Mouse (Mus musculus) Muller cell, postnatal 12 days (primary cell): ENCODE measurements at regions not wholly inside any gene's neighbourhood (a gene's known extent, or its start where the extent isn't known, plus 50 kb on each side); places are given as distances from the start of the nearest gene placed in this dataset.
"Not testable (repeated sequence)": the region's sequence is repeated elsewhere in the genome, so short reads cannot be mapped to it uniquely, and the experiment has no call there.

ENCODE experiments used
- DNase-seq: peaks from one replicate; pipeline ENCODE4 v3.0.0-alpha.2; 2015; ENCODE audit errors: inconsistent ontology term

DNA sequence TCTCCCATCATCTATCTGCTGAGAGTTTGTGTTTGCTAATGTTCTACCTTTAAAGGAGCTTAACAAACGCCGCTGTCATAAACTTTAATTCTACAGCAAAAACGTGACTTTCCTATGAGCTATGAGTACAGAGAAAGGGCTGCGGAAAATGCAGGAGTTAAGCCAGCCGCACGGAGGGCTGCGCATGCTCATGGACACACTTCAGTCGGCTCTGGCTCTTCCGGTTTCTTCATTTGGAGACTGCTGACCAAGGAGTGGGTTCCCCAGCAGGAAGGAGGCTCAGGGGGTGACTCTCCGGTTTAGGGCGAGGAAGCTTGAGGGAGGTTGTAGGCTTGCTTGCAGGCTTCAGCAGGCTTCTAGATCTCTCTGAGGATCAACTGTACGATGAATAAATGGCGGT lies 59.3 kb downstream of the Sox2 start:
- no peak for DNase-seq

DNA sequence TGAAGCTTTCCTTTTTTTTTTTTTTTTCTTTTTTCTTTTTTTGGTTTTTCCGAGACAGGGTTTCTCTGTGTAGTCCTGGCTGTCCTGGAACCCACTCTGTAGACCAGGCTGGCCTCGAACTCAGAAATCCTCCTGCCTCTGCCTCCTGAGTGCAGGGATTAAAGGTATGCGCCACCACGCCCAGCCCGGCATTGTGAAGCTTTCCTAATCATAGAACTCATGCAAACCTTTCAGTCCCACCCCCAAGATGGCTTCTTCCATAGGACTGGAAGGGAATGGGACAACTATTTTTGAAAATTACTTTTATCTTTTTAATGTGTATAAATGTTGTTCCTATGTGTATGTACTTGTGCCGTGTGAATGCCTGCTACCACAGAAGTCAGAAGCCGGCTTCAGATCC lies 61.9 kb downstream of the Sox2 start:
- not testable (repeated sequence) for DNase-seq

DNA sequence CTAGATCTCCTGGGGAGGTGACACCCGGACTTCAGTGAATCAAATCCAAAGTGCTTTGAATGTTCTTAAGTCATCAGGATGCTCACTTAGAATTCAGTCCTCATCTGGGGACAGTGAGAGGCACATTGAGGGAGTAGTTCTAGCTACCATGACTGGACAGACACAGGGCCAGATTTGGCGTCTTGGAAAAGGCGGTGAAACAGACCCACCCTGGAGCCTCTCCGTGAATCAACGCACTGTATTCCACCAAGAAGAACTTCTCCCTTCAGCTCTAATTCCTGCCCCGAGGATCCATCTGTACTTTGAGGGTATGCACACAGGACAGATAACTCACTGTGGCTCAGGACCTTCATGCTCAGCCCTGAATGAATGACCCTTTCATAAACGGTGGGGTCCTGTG lies 72.3 kb downstream of the Sox2 start:
- no peak for DNase-seq

DNA sequence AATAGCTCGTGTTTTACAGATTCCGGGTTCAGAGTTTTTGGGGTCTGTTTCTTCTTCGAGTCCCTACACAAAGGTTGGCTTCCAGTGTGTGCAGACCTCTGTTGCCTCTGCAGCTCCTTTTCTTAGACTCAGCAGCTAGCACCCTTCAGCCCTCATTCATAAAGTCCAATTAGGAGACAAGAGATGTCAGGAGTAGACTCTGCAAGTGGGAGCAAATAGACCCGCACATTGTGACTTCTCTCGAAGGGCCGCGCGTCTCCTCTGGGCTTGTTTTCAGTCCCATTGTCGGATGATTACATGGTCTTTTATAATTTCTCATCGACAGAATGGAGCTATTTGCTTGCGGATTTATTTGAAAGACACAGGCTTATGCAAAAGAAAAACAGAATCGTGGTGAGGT lies 76.8 kb downstream of the Sox2 start:
- peak; percentile 2 for DNase-seq

DNA sequence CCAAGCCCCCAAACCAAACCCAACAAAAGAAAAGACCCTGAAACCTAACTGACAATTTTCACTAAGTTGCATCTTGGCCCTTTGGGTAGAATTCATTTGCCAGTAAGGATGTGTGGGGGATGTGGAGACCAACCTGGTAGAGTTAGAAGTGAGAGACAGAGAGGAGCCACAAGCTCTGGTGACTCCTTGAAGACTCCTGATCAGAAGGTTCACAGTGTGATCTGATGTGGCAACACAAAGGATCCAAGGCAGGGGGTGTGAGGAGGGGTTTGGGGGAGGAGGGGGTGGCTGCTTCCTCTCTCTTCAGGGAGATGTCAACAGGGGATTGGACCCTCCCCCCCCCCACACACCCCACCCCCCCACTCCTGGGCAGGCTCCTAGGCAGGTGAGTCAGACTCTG lies 78.1 kb downstream of the Sox2 start:
- DNase-seq, result no peak

DNA sequence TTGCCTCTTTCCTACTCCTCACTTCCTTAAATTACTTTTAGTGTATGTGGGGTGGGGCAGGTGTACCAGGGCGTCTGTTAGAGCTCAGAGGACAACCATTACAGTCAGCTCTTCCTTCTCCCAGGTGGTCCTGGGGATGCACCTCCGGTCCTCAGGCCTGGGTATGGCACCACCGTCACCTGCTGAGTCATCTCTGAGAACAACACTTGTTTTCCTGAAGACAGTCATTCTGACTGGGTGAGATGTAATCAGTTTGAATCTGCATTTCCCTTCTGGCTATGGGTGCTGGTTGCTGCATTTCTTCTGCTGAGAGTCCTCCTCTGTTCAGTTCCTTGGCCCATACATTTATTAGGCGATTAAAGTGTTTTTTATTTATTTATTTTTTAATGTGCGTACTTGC lies 84.8 kb downstream of the Sox2 start:
- DNase-seq, result no peak

DNA sequence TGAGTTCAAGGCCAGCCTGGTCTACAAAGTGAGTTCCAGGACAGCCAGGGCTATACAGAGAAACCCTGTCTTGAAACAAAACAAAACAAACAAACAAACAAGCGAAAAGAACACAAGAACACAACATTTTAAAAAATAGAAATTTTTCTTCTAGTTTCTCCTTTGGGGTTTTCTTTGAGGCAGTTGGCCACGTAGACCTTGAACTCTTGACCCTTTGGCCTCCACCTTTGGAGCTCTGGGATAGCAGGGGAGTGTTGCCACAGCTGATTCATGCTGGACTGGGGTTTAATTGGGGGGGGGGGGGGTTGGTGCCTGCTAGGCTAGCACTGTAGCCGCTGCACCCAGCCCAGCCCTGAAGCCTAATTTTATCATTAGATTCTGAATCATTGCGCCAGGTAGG lies 87.8 kb downstream of the Sox2 start:
- DNase-seq, result no peak

DNA sequence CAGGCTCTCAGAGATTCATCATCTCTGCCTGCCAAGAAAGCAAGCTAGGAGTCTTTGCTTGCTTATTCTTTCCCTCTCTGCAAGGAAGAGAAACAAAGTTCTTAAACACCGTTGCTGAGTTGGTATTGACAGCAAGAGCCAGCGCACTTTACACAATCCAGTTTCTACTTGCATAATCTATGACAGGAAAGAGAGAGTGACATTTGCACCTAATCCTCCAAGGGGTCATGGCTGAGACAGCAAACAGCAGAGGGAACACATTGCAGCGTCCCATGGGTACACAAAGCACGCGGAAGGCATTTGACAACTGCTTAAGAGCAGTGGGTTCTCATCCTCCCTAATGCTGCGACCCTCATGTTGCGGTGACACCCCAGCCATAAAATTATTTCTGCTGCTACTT lies 88.7 kb downstream of the Sox2 start:
- DNase-seq, result no peak

DNA sequence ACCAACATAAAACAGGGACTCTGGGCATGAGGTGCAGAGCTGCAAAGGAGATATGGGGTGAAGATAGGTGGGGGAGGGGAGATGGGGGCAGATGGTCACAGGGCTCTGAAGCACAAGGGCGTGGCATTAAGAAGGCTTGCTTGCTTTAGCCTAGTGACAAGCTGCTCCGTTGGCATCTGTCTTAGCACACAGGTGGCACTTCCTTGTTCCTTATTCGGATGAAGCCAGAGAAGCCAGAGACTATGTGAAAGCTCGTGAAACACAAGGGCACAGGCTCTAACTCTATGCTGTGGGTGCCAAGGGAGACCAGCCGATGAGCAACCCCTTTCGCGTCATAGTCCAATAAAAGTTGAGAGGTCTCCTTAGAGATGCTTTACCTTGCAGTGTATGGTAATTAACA lies 89.5 kb downstream of the Sox2 start:
- no peak for DNase-seq

DNA sequence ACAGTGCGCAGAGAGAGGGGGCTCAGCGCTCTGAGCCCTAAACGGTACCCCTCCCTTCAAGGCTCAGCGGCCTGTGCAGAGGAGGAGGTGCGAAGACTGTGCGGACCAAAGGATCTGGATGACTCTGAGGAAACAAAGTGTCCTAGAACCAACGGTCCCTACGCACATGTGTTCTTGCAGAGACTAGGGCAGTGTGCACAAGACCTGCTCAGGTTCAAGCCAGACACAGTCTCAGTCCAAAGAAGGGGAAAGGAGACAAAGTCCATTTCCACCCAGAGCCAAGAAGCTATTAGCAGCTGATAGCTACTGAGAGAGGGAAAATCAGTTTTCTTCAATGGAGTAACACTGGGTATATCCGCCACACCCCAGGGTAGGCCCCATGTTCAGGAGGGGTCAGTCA lies 89.9 kb downstream of the Sox2 start:
- DNase-seq, result no peak

DNA sequence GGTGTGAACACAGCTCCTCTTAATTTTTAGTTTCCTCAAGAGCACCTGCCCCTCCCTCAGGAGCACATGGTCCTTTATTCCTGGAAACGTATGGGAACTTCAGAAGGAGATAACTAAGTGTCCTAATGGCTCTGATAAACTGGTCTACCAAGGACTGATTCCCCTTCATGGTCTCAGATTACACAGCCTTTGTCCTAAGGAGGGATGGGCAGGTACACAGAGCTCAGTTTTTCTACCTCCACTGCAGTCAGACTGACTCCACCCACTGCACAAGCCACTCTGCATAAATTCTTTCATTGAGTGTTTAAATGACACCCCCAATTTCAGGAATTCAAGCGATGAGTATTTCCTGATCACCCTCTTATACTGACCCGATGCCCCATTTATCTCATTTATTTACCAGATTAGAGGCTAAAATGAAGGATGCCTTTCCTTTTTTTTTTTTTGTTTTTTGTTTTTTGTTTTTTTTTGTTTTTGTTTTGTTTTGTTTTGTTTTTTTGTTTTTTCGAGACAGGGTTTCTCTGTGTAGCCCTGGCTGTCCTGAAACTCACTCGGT lies 95.1 kb downstream of the Sox2 start:
- DNase-seq, result no peak

DNA sequence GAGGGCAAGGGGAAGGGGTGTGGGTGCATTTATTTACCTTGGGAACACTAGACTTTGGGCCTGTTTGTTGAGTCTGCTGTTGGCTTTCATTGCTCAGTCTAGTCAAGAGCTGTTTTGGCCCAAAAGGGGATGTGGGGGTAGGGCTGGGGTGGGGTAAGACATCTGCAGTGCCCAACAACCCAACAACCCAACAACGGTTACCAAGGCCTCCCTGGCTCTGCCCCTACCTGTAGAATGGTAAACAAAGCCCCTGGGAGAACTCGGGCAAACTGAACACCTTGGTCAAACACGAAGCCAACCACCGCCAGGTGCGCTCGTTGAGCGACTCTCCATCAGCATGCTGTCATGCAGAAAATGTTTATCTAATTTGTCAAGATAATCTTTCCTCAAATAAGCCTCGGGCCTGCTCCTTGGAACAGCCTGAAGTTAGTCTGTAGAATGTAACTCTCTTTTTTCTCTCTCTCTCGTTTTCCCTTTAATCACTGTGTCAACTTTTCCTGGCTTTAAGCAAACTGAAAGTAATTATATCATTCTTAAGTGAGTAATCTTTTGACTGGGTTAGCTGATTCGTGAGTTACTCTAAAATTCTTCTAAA lies 97.4 kb downstream of the Sox2 start:
- DNase-seq, result no peak

DNA sequence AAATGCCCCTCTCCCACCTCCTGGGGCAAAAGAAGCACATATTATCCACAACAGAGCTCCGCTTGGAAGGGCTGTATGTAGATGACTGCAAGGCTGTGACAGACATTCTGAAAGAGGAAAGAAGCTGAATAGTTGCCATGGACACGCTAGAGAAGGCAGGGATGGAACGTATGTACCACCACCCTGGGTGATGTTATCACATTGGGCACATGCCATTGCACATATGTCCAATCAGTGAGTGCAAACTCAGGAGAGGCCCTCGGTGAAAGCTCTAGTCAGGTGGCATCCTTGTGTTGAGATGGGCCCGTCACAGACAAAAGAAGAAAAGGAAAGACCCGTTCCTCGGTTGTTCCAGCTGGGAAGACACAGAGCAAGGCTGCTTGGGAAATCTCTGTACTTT lies 99.8 kb downstream of the Sox2 start:
- DNase-seq, result no peak

DNA sequence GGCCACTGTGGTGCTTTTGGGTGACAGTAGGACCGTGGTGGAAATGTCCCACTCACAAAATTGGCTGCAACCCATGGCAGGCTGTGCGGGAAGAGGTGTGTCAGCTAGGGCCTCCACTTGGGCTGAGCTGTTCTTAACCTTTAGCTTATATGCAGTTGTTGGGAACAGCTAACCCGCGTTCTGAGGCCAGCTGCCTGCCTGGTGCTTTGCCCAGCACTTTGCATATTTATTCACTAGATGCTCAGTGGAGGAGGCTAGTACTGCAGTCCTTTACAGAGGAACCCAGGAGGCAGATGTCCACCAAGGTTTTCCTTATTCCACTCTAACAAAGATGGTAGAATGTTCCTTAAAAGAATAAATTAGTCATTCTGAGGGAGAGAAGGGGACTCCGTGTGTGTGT lies 101.3 kb downstream of the Sox2 start:
- no peak for DNase-seq

DNA sequence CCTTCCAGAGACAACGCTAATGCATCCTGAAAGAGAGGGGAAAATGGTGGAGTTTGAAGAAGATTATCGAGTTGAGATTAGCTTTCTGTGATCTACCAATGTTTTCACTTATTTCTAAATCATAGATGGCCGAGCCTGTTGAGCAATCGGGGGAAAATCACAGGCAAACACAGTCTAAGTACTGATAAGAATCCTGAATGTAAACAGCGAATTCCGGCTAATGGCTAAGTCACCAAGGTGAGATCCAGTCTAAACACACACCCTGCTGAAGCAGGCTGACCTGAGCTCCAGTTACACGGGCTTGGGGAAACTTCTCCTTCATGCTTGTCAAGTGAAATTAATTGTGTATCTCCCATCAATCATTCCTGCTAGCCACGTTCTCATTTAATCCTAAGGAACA lies 103.4 kb downstream of the Sox2 start:
- DNase-seq, result no peak

DNA sequence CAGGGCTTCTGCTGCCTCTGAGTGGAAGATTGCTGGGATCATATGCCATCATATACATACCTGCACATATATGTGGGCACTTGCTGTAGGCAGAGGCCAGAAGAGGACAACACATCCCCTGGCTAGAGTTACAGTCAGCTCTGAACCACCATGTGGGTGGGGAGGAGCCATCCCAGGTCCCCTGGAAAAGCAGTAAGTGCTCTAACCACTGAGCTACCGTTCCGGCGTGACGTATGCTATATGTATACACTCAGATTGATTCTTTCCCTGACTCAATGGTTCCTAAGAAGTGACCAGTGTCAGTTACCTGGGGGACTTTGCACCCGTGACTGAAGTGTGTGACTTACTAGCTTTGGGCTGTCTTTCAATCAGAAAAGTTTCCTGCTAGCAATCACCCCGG lies 104.6 kb downstream of the Sox2 start:
- DNase-seq, result no peak

DNA sequence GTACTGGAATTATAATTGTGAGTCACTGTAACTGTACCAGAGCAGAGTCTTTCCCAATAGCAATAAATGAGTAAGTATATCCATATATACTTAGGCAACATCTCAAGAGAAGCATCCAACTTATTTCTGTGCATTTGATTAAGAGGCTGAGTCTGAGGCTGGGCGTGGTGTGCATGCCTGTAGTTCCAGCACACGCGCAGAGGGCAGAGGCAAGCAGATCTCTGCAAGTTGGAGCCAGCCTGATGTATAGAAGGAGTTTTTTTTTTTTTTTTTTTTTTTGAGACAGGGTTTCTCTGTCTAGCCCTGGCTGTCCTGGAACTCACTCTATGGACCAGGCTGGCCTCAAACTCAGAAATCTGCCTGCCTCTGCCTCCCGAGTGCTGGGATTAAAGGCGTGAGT lies 105.1 kb downstream of the Sox2 start:
- DNase-seq, result not testable (repeated sequence)

DNA sequence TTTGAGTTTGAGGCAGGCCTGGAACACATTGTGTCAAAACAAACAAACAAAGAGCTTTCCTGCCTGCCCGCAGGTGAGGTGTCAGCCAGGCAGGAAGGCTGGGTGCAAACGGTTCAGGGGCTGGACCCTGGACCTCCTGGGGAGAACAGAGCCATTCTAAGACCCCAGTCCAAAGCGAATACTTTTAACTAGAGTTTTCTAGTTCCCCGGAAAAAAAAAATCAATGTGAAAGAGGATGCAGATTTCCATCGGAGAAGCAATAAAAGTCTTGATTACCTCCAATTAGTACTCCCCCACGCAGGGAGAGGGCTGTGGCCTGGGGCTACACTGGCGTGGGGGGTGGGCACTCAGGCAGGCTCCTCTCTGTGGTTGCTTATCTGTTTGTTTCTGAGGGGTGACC lies 106.4 kb downstream of the Sox2 start:
- DNase-seq, result no peak

DNA sequence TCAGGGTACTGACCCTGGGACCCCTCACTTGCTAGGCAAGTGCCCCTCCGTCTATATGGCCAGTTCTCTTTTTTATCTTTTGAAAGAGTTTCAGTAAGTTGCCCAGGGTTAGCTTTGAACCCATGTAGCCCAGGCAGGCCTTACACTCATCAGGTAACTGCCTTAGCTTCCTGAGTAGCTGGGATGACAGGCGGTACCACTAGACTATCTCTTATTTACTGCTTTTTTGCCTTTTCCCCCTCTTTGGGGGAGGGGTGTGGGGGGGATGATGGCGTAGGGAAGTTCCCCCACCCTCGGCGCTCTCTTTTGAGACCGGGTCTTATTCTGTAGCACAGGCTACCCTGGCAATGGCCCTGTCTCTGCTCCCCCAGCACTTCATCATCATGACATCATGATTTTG lies 106.9 kb downstream of the Sox2 start:
- no peak for DNase-seq

DNA sequence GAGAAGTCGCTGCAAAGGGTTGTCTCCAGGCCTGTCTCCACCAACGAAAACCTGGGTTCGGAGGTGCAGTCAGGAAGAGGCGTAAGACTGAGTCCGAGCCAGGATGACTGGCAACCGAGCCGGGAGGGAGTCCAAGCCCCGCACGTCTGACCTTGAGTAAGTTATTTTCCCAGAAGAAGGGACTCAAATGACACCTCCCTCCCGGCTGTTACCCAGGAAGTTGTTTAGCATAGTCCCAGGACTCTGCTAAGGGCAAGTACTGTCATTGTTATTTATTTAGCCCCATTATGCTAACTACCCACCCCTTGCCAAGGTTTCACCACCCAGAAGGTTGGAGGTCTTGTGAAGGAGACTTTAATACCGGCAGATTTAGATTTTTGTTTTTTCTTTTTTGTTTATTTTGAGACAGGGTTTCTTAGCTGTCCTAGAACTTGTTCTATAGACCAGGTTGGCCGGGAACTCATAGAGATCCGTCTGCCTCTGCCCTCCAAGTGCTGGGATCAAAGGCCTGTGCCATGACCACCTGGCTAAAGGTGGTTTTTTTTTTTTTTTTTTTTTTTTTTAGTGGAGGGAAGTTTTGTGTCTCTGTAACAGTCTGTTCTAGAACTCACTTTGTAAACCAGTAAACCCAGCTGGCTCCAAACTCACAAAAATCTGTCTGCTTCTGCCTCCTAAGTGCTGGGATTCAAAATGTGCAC lies 107.8 kb downstream of the Sox2 start:
- no peak for DNase-seq

DNA sequence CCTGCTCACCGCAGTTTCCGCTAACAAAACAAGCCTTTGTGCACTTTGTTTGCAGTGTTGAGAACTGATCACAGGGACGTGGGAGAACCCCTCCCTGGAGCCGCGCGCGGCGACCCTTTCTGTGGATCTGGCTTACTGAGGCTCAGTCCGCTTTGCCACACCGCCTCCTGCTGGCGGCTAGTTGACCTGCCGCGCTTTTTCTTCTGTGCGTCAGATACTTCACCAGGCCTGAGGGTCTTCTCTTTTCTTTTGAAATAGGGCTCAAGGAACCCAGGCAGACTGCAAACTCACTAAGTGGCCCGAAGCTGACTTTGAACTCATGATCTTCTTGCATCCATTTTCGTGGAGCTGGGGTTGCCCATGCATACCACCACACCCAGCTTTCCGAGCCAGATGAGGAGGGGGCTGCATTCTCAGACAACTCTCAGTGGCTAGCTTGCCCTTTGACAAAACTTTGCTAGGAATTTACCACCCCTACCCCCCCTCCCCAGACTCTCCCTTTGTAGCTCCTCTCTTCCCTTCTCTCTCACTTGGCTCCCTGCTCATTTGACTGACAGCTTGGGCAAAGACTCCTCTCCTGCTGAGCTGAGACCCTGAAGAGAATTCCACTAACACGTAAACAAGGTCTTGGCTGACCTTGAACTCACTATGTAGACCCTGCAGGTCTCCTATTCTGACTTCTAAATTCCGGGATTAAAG lies 109.9 kb downstream of the Sox2 start:
- DNase-seq, result no peak

DNA sequence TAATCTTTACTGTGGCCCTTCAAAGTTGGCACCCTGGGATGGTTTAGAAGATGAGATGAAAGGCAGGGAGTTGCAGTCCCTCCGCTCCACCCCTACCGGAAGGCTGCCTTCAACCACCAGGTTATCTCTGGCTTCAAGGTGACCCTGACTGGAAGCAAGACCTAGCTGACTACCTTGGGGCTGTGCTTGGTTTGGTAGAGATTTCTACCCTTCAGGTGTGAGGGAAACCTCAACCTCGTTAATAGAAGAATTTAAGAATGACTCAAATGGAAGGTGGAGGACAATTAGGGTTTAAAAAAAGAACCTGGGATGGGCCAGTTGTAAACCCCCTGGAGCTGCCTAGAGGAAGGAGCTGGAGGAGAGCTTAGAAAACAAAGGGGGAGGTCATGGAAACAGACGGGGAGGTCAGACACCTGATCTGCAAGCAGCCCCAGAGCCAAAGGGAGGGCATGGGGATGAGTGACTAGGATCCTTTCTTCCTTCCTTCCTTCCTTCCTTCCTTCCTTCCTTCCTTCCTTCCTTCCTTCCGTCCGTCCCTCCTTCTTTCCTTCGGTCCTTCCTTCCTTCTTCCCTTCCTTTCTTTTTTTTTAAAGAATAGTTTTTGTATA lies 111.1 kb downstream of the Sox2 start:
- DNase-seq, result no peak

DNA sequence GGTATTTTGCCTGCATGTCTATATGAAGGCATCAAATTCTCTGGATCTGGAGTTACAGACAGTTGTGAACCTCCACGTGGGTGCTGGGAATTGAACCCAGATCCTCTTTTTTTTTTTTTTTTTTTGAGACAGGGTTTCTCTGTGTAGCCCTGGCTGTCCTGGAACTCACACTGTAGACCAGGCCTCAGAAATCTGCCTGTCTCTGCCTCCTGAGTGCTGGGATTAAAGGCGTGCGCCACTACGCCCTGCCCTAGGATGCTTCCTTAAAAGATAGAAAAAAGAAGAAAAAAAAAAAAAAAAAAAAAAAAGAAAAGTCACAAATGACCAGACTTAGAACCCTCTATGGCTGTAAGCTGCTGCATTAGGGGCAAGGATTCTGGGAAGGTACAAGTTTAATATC lies 111.6 kb downstream of the Sox2 start:
- no peak for DNase-seq
